Mouse (Mus musculus): Measurements from ENCODE around the gene Odf3. TPM values are rescaled to one million over a fixed set of nuclear protein-coding genes. Genes with fewer than 3 reads are reported as not detected.

Odf3 gene
- polyA plus RNA-seq, 1 experiment from 2014 or later = not detected

GRCm38 (mm10) chr7:140839556-140839955 lies 8.0 kb upstream of the Odf3 start:
- H3K9ac ChIP-seq (ENCODE audit: low read length) = no peak overlapping the region
- H3K4me2 ChIP-seq (replicated peaks; ENCODE audit: low read depth) = no peak overlapping the region
- no peak overlapping the region for H3K4me3 ChIP-seq (ENCODE audit: low read depth, low read length)
- peak; percentile 11 for DNase-seq (ENCODE audit: low spot score)
- no peak for ATAC-seq (ENCODE audit: low FRiP score, low TSS enrichment)
- no peak overlapping the region for H3K27ac ChIP-seq (replicated peaks)
- TF ChIP-seq CTCF (IDR thresholded peaks at IDR 0.05; ENCODE audit: low read depth) = no peak
- no peak for TF ChIP-seq EP300 (optimal IDR thresholded peaks at IDR 0.05)
- 55% methylated on average over 5 of the region's 5 CpGs for WGBS
- no peaks in the 10 kb centered on the region for H3K27me3 ChIP-seq (ENCODE audit: control insufficient read depth, insufficient read depth, low read length)
- no peaks in the 10 kb centered on the region for H3K4me1 ChIP-seq (replicated peaks; ENCODE audit: control insufficient read depth, insufficient read depth)
- no peaks in the 10 kb centered on the region for H3K36me3 ChIP-seq (ENCODE audit: control insufficient read depth, insufficient read depth, low read length)
- H3K9me3 ChIP-seq (ENCODE audit: control insufficient read depth, low read length) = no peaks in the 10 kb centered on the region

- Histone ChIP-seq H3K9ac (ENCODE audit: low read length) (no peak overlapping the region), H3K9me3 (ENCODE audit: control insufficient read depth, low read length) (no peaks in the 10 kb centered on the region), H3K4me3 (ENCODE audit: low read depth, low read length) (no peak overlapping the region), H3K36me3 (ENCODE audit: control insufficient read depth, insufficient read depth, low read length) (no peaks in the 10 kb centered on the region), H3K4me2 (replicated peaks; ENCODE audit: low read depth) (peak overlapping the region; percentile 11; the same call in 1 of the 2 replicates), H3K27me3 (ENCODE audit: control insufficient read depth, insufficient read depth, low read length) (no peaks in the 10 kb centered on the region), H3K4me1 (replicated peaks; ENCODE audit: control insufficient read depth, insufficient read depth) (no peaks in the 10 kb centered on the region), H3K27ac (replicated peaks) (no peak overlapping the region)
- TF ChIP-seq EP300 (optimal IDR thresholded peaks at IDR 0.05) (no peak), CTCF (IDR thresholded peaks at IDR 0.05; ENCODE audit: low read depth) (no peak)
- peak; percentile 56 for DNase-seq (ENCODE audit: low spot score)
- WGBS = 35% methylated on average over 15 of the region's 19 CpGs
- peak; percentile 56 for ATAC-seq (ENCODE audit: low FRiP score, low TSS enrichment)
These were observed 6.6 kb upstream of the Odf3 start for GRCm38 (mm10) chr7:140840750-140841735.

GRCm38 (mm10) chr7:140843806-140844205 lies 3.8 kb upstream of the Odf3 start:
- TF ChIP-seq CTCF (IDR thresholded peaks at IDR 0.05; ENCODE audit: low read depth) (no peak), EP300 (optimal IDR thresholded peaks at IDR 0.05) (no peak)
- Histone ChIP-seq H3K9ac (ENCODE audit: low read length) (no peak overlapping the region), H3K4me1 (replicated peaks; ENCODE audit: control insufficient read depth, insufficient read depth) (no peaks in the 10 kb centered on the region), H3K4me2 (replicated peaks; ENCODE audit: low read depth) (no peak overlapping the region), H3K27ac (replicated peaks) (no peak overlapping the region), H3K27me3 (ENCODE audit: control insufficient read depth, insufficient read depth, low read length) (no peaks in the 10 kb centered on the region), H3K36me3 (ENCODE audit: control insufficient read depth, insufficient read depth, low read length) (no peaks in the 10 kb centered on the region), H3K9me3 (ENCODE audit: control insufficient read depth, low read length) (no peaks in the 10 kb centered on the region), H3K4me3 (ENCODE audit: low read depth, low read length) (no peak overlapping the region)
- ATAC-seq (ENCODE audit: low FRiP score, low TSS enrichment) (no peak), DNase-seq (ENCODE audit: low spot score) (no peak)
- 65% methylated on average over 7 of the region's 7 CpGs for WGBS

- Histone ChIP-seq H3K9ac (ENCODE audit: low read length) (no peak within 1 kb of the TSS), H3K36me3 (ENCODE audit: control insufficient read depth, insufficient read depth, low read length) (no peaks in the 10 kb centered on the region), H3K27me3 (ENCODE audit: control insufficient read depth, insufficient read depth, low read length) (no peaks in the 10 kb centered on the region), H3K4me2 (replicated peaks; ENCODE audit: low read depth) (no peak within 1 kb of the TSS), H3K4me1 (replicated peaks; ENCODE audit: control insufficient read depth, insufficient read depth) (no peaks in the 10 kb centered on the region), H3K27ac (replicated peaks) (no peak within 1 kb of the TSS), H3K9me3 (ENCODE audit: control insufficient read depth, low read length) (no peaks in the 10 kb centered on the region), H3K4me3 (ENCODE audit: low read depth, low read length) (no peak within 1 kb of the TSS)
- peak; percentile 73 for ATAC-seq (ENCODE audit: low FRiP score, low TSS enrichment)
- TF ChIP-seq CTCF (IDR thresholded peaks at IDR 0.05; ENCODE audit: low read depth) (peak; percentile 94), EP300 (optimal IDR thresholded peaks at IDR 0.05) (no peak)
- DNase-seq (ENCODE audit: low spot score) = peak; percentile 92
- WGBS = 30% methylated on average over 14 of the region's 14 CpGs
These were observed 2.5 kb upstream of the Odf3 start, which contains the start of gene Scgb1c1 for GRCm38 (mm10) chr7:140844905-140845665. Gene Scgb1c1, plus strand, starts transcription at chr7:140845547.

GRCm38 (mm10) chr7:140845683-140846082 lies 1.9 kb upstream of the Odf3 start:
- TF ChIP-seq EP300 (optimal IDR thresholded peaks at IDR 0.05) (no peak), CTCF (IDR thresholded peaks at IDR 0.05; ENCODE audit: low read depth) (peak; percentile 40)
- H3K27me3 ChIP-seq (ENCODE audit: control insufficient read depth, insufficient read depth, low read length) = no peaks in the 10 kb centered on the region
- no peak for DNase-seq (ENCODE audit: low spot score)
- H3K4me1 ChIP-seq (replicated peaks; ENCODE audit: control insufficient read depth, insufficient read depth) = no peaks in the 10 kb centered on the region
- no peak overlapping the region for H3K4me2 ChIP-seq (replicated peaks; ENCODE audit: low read depth)
- no peak overlapping the region for H3K4me3 ChIP-seq (ENCODE audit: low read depth, low read length)
- H3K9me3 ChIP-seq (ENCODE audit: control insufficient read depth, low read length) = no peaks in the 10 kb centered on the region
- H3K9ac ChIP-seq (ENCODE audit: low read length) = no peak overlapping the region
- no peak for ATAC-seq (ENCODE audit: low FRiP score, low TSS enrichment)
- no peaks in the 10 kb centered on the region for H3K36me3 ChIP-seq (ENCODE audit: control insufficient read depth, insufficient read depth, low read length)
- 51% methylated on average over 4 of the region's 4 CpGs for WGBS
- H3K27ac ChIP-seq (replicated peaks) = no peak overlapping the region
